In the genomic region with DNA sequence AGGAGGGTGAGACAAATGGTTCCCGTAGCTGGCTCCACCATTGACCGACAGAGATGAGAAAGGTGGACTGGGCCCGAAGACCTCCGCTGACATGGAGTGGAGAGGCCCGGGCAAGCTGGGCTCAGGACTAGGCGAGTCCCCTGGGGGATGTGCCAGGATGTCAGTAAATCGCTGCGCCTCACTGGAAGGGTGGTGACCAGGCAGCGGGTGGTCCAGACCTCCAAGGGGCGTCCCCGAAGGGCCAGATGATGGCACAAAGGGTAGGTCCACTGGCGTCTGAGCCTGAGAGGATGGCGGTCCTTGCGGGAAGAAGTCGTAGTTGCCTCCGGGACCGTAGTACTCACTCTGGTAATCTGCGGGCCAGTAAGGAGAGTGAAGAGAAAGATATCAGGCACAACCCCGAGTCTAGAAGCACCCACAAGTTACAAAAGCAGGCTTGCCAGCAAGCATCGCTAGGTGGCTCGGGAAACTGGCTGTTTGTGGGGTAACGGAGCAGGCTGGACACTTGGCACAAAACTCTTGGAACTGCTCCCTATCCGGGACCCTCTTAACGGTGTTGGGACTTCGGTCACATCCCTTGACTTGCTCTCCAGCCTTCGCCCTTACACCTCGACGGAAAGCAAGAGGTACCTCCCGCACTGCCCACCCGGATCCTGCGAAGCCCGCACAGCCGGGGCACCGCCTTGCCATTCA, we compare ENCODE assay signal across 11 mouse cellular contexts. TPM values are rescaled to one million over a fixed set of nuclear protein-coding genes. Genes with fewer than 3 reads are reported as not detected.
DNase-seq lines count a peak whose midpoint lies in the region; ATAC-seq lines count a peak whose summit lies in the region.
"Had no signal": no experiment of that assay in that cellular context is flagged by ENCODE, and none has a peak within 500 bp of the region (broad histone marks: within the 10 kb centered on the region; RNA-seq: fewer than 3 reads in every experiment).

No protein-coding gene starts in this region.

- H3K9ac ChIP-seq in forebrain, embryonic 11.5 days (ENCODE audit: low read length) = no peak overlapping the region
- no peak overlapping the region for H3K9ac ChIP-seq in forebrain, embryonic 16.5 days (replicated peaks; ENCODE audit: low read depth, low read length)
- H3K9ac ChIP-seq in hindbrain, embryonic 11.5 days (ENCODE audit: low read depth, low read length) = peak overlapping the region; percentile 76
- peak overlapping the region; percentile 66 for H3K9ac ChIP-seq in midbrain, embryonic 14.5 days (replicated peaks; ENCODE audit: low read length)
- H3K9ac ChIP-seq: embryonic facial prominence, embryonic 15.5 days had no signal

- H3K27ac ChIP-seq in forebrain, embryonic 11.5 days (ENCODE audit: low read depth, low read length) = no peak overlapping the region
- H3K27ac ChIP-seq in forebrain, embryonic 16.5 days (ENCODE audit: low read length) = no peak overlapping the region
- 0 out of 2 replicates have a peak overlapping the region, but pooled peaks have one; percentile 18 for H3K27ac ChIP-seq in hindbrain, embryonic 11.5 days (ENCODE audit: low read depth, low read length)
- H3K27ac ChIP-seq in midbrain, embryonic 14.5 days (replicated peaks; ENCODE audit: low read depth, low read length) = peak overlapping the region; percentile 87
- H3K27ac ChIP-seq: embryonic facial prominence, embryonic 15.5 days had no signal

- H3K27me3 ChIP-seq in forebrain, embryonic 11.5 days (ENCODE audit: control insufficient read depth, insufficient read depth, low read length) = peaks cover 92% of the 10 kb centered on the region
- H3K27me3 ChIP-seq in forebrain, embryonic 16.5 days (replicated peaks; ENCODE audit: control insufficient read depth, insufficient read depth, low read length) = peaks cover 69% of the 10 kb centered on the region
- H3K27me3 ChIP-seq in hindbrain, embryonic 11.5 days (ENCODE audit: control insufficient read depth, insufficient read depth, low read length) = peaks cover 82% of the 10 kb centered on the region
- H3K27me3 ChIP-seq in midbrain, embryonic 14.5 days (ENCODE audit: control insufficient read depth, insufficient read depth, low read length) = peaks cover 63% of the 10 kb centered on the region

- DNase-seq in forebrain, embryonic 11.5 days (ENCODE audit: low spot score) = no peak
- DNase-seq in ZHBTc4 (ENCODE audit: low read depth, low spot score) (peak; percentile 34), liver (no peak)
- peak; percentile 59 for DNase-seq in hindbrain, embryonic 11.5 days (ENCODE audit: low spot score)
- DNase-seq in midbrain, embryonic 14.5 days = peak; percentile 52
- DNase-seq in spleen, postnatal 36 days (ENCODE audit: low spot score in 2 of 2) = no peak
- DNase-seq: adrenal gland, adult 2 months had no signal

- 2% methylated on average over 34 of the region's 34 CpGs for WGBS in forebrain, embryonic 11.5 days
- WGBS in forebrain, embryonic 16.5 days = 2% methylated on average over 34 of the region's 34 CpGs
- 6% methylated on average over 29 of the region's 34 CpGs for WGBS in hindbrain, embryonic 11.5 days
- WGBS in midbrain, embryonic 14.5 days = 3% methylated on average over 34 of the region's 34 CpGs

- 0 out of 2 replicates have a peak overlapping the region, but pooled peaks have one; percentile 6 for H3K4me2 ChIP-seq in forebrain, embryonic 11.5 days (ENCODE audit: low read depth, low read length, severe bottlenecking)
- no peak overlapping the region for H3K4me2 ChIP-seq in forebrain, embryonic 16.5 days (ENCODE audit: low read length)
- peak overlapping the region; percentile 45 for H3K4me2 ChIP-seq in hindbrain, embryonic 11.5 days (replicated peaks; ENCODE audit: low read depth, low read length)
- peak overlapping the region; percentile 71 for H3K4me2 ChIP-seq in midbrain, embryonic 14.5 days (ENCODE audit: low read length)
- H3K4me2 ChIP-seq: embryonic facial prominence, embryonic 15.5 days had no signal

- no peaks in the 10 kb centered on the region; the same call in 1 of the 2 replicates for H3K9me3 ChIP-seq in forebrain, embryonic 11.5 days (ENCODE audit: control insufficient read depth, low read length)
- H3K9me3 ChIP-seq in forebrain, embryonic 16.5 days (ENCODE audit: control insufficient read depth, low read length) = no peaks in the 10 kb centered on the region
- no peaks in the 10 kb centered on the region for H3K9me3 ChIP-seq in hindbrain, embryonic 11.5 days (ENCODE audit: control insufficient read depth, low read length)
- H3K9me3 ChIP-seq in midbrain, embryonic 14.5 days (ENCODE audit: control insufficient read depth, low read length) = no peaks in the 10 kb centered on the region
- H3K9me3 ChIP-seq: embryonic facial prominence, embryonic 15.5 days had no signal

- H3K4me1 ChIP-seq in forebrain, embryonic 11.5 days (replicated peaks; ENCODE audit: control insufficient read depth, insufficient read depth, low read length) = peaks cover 7% of the 10 kb centered on the region; the same call in 1 of the 2 replicates
- peaks cover 11% of the 10 kb centered on the region for H3K4me1 ChIP-seq in forebrain, embryonic 16.5 days (replicated peaks; ENCODE audit: control insufficient read depth, insufficient read depth, low read length)
- H3K4me1 ChIP-seq in hindbrain, embryonic 11.5 days (replicated peaks; ENCODE audit: control insufficient read depth, insufficient read depth, low read length) = no peaks in the 10 kb centered on the region; the same call in 1 of the 2 replicates
- no peaks in the 10 kb centered on the region for H3K4me1 ChIP-seq in midbrain, embryonic 14.5 days (ENCODE audit: control insufficient read depth, insufficient read depth, low read length)

- peak overlapping the region; percentile 8 for H3K4me3 ChIP-seq in forebrain, embryonic 11.5 days (ENCODE audit: low read depth, low read length)
- H3K4me3 ChIP-seq in forebrain, embryonic 16.5 days (replicated peaks; ENCODE audit: low read length) = no peak overlapping the region
- H3K4me3 ChIP-seq in hindbrain, embryonic 11.5 days (ENCODE audit: low read depth, low read length) = peak overlapping the region; percentile 48
- H3K4me3 ChIP-seq in midbrain, embryonic 14.5 days (replicated peaks; ENCODE audit: low read depth, low read length) = peak overlapping the region; percentile 57
- H3K4me3 ChIP-seq: embryonic facial prominence, embryonic 15.5 days had no signal

- no peak for ATAC-seq in forebrain, embryonic 11.5 days (replicated peaks; ENCODE audit: low FRiP score)
- ATAC-seq in forebrain, embryonic 16.5 days = no peak
- no peak for ATAC-seq in hindbrain, embryonic 11.5 days (ENCODE audit: low FRiP score)
- ATAC-seq in midbrain, embryonic 14.5 days (ENCODE audit: low FRiP score, low TSS enrichment) = no peak
- no peak for ATAC-seq in inflammation-experienced regulatory T-cells, adult 6 months

- no peaks in the 10 kb centered on the region for H3K36me3 ChIP-seq in forebrain, embryonic 11.5 days (ENCODE audit: control insufficient read depth, insufficient read depth, low read length)
- H3K36me3 ChIP-seq in forebrain, embryonic 16.5 days (ENCODE audit: control insufficient read depth, insufficient read depth) = no peaks in the 10 kb centered on the region
- H3K36me3 ChIP-seq in hindbrain, embryonic 11.5 days (ENCODE audit: control insufficient read depth, insufficient read depth, low read length) = no peaks in the 10 kb centered on the region
- H3K36me3 ChIP-seq in midbrain, embryonic 14.5 days (ENCODE audit: control insufficient read depth, insufficient read depth, low read length) = peaks cover 21% of the 10 kb centered on the region
- H3K36me3 ChIP-seq: embryonic facial prominence, embryonic 15.5 days had no signal

RNA-seq across cellular contexts. Expression of gene Lhx1, which starts 5.6 kb away (rescaled TPM):
- polyA plus RNA-seq in forebrain, embryonic 11.5 days (2014; fragmentation: Nextera tagmentation; extraction: Ambion mirVana) = 9.4 and 10.9 TPM in 2 replicates
- polyA plus RNA-seq in forebrain, embryonic 16.5 days (2015; fragmentation: Nextera tagmentation; extraction: Ambion mirVana) = 2.7 and 3.0 TPM in 2 replicates
- 53.3 and 57.3 TPM in 2 replicates for polyA plus RNA-seq in hindbrain, embryonic 11.5 days (2014; fragmentation: Nextera tagmentation; extraction: Ambion mirVana)
- 49.8 and 53.0 TPM in 2 replicates for polyA plus RNA-seq in midbrain, embryonic 14.5 days (2014; fragmentation: Nextera tagmentation; extraction: Ambion mirVana)
- polyA plus RNA-seq in inflammation-experienced regulatory T-cells, adult 6 months (2017; shearing (Covaris generic)) = not detected
- polyA plus RNA-seq: adrenal gland, adult 2 months; heart, embryonic 14.5 days had no signal

RNA-seq across cellular contexts. Expression of gene Aatf, which starts 6.4 kb away (rescaled TPM):
- polyA plus RNA-seq in forebrain, embryonic 11.5 days (2014; fragmentation: Nextera tagmentation; extraction: Ambion mirVana) = 53.6 and 54.8 TPM in 2 replicates
- polyA plus RNA-seq in forebrain, embryonic 16.5 days (2015; fragmentation: Nextera tagmentation; extraction: Ambion mirVana) = 56.9 and 58.5 TPM in 2 replicates
- polyA plus RNA-seq in hindbrain, embryonic 11.5 days (2014; fragmentation: Nextera tagmentation; extraction: Ambion mirVana) = 59.9 and 64.5 TPM in 2 replicates
- polyA plus RNA-seq in midbrain, embryonic 14.5 days (2014; fragmentation: Nextera tagmentation; extraction: Ambion mirVana) = 41.6 and 46.3 TPM in 2 replicates
- 10 to 100 TPM; 30.0 to 48.9 (median 32.8) TPM for polyA plus RNA-seq in inflammation-experienced regulatory T-cells, adult 6 months (2017; shearing (Covaris generic))

Comparison
In these comparisons a context has a peak if more than half of its experiments do, and no peak if none do; other contexts are left out.
1. DNase-seq: peak in ZHBTc4 (single experiment), hindbrain, embryonic 11.5 days (single experiment) and midbrain, embryonic 14.5 days (single experiment); none in forebrain, embryonic 11.5 days (single experiment), spleen, postnatal 36 days (0 of 2) and liver (single experiment).
2. H3K27ac ChIP-seq: peak in hindbrain, embryonic 11.5 days (single experiment) and midbrain, embryonic 14.5 days (single experiment); none in forebrain, embryonic 11.5 days (single experiment) and forebrain, embryonic 16.5 days (single experiment).
3. H3K9ac ChIP-seq: peak in hindbrain, embryonic 11.5 days (single experiment) and midbrain, embryonic 14.5 days (single experiment); none in forebrain, embryonic 11.5 days (single experiment) and forebrain, embryonic 16.5 days (single experiment).